In genomic region chr8:120520707-120521590, GRCm38 (mm10) we compare ENCODE assay signal across 8 mouse cellular contexts.
A peak's percentile ranks its signal among the peaks of the same experiment; 100 is the strongest.
DNase-seq lines count a peak whose midpoint lies in the region; ATAC-seq lines count a peak whose summit lies in the region.

No protein-coding gene starts in this region.

- no peak overlapping the region for H3K9ac ChIP-seq in lung, embryonic 15.5 days
- 0 out of 2 replicates have a peak overlapping the region, but pooled peaks have one; percentile 28 for H3K9ac ChIP-seq in stomach, embryonic 14.5 days (replicated peaks; ENCODE audit: low read depth, low read length)

- intact Hi-C loops in heart, postnatal 10 days (cut with DNase I) = no loop called here

- peak; percentile 59 for DNase-seq in layer of hippocampus, adult 9-11 months
- no peak for DNase-seq in layer of hippocampus, adult 9-10 months (ENCODE audit: low spot score)
- peak; percentile 72 for DNase-seq in embryo, embryonic 10 days (ENCODE audit: low spot score)
- DNase-seq in heart, postnatal 10 days = peak; percentile 76 to 77
- no peak for DNase-seq in adrenal gland, adult 18-20 months (ENCODE audit: low spot score in 2 of 2)
- no peak for DNase-seq in adrenal gland, adult 2 months

- peak; percentile 41; the same call in 1 of the 2 replicates for ATAC-seq in lung, embryonic 15.5 days (ENCODE audit: borderline replicate concordance, extremely low read depth, low FRiP score, low TSS enrichment)
- ATAC-seq in stomach, embryonic 14.5 days (ENCODE audit: insufficient number of reproducible peaks, insufficient read depth, low FRiP score, low read depth) = peak; percentile 47; the same call in 1 of the 2 replicates

- peak overlapping the region; percentile 35; the same call in 1 of the 2 replicates for H3K27ac ChIP-seq in lung, embryonic 15.5 days
- H3K27ac ChIP-seq in stomach, embryonic 14.5 days (ENCODE audit: low read length) = peak overlapping the region; percentile 61

- no peak overlapping the region for H3K4me3 ChIP-seq in lung, embryonic 15.5 days
- H3K4me3 ChIP-seq in stomach, embryonic 14.5 days (ENCODE audit: low read depth, low read length) = no peak overlapping the region

- no peaks in the 10 kb centered on the region for H3K9me3 ChIP-seq in lung, embryonic 15.5 days
- no peaks in the 10 kb centered on the region for H3K9me3 ChIP-seq in stomach, embryonic 14.5 days (ENCODE audit: control insufficient read depth, low read depth, low read length)

- H3K27me3 ChIP-seq in lung, embryonic 15.5 days = no peaks in the 10 kb centered on the region
- H3K27me3 ChIP-seq in stomach, embryonic 14.5 days (ENCODE audit: control insufficient read depth, insufficient read depth, low read length) = no peaks in the 10 kb centered on the region

- H3K36me3 ChIP-seq in lung, embryonic 15.5 days = no peaks in the 10 kb centered on the region
- H3K36me3 ChIP-seq in stomach, embryonic 14.5 days (ENCODE audit: control insufficient read depth, insufficient read depth, low read length) = no peaks in the 10 kb centered on the region

- 21% methylated on average over 20 of the region's 20 CpGs for WGBS in lung, embryonic 15.5 days
- WGBS in stomach, embryonic 14.5 days = 22% methylated on average over 20 of the region's 20 CpGs

- no peak overlapping the region for H3K4me2 ChIP-seq in lung, embryonic 15.5 days
- H3K4me2 ChIP-seq in stomach, embryonic 14.5 days (replicated peaks; ENCODE audit: low read depth, low read length) = no peak overlapping the region

- H3K4me1 ChIP-seq in lung, embryonic 15.5 days = peaks cover 80% of the 10 kb centered on the region
- peaks cover 69% of the 10 kb centered on the region for H3K4me1 ChIP-seq in stomach, embryonic 14.5 days (ENCODE audit: control insufficient read depth, insufficient read depth, low read length)

Comparison
In these comparisons a context has a peak if more than half of its experiments do, and no peak if none do; other contexts are left out.
1. DNase-seq: peak in layer of hippocampus, adult 9-11 months (single experiment), embryo, embryonic 10 days (single experiment) and heart, postnatal 10 days (2 of 2); none in layer of hippocampus, adult 9-10 months (single experiment), adrenal gland, adult 18-20 months (0 of 2) and adrenal gland, adult 2 months (single experiment).